Mouse (Mus musculus) midbrain, embryonic 11.5 days (tissue): ENCODE measurements around the gene Nfia. TPM values are rescaled to one million over a fixed set of nuclear protein-coding genes. Genes with fewer than 3 reads are reported as not detected.
A peak's percentile ranks its signal among the peaks of the same experiment; 100 is the strongest.

Source experiments
- ATAC-seq: fragments of 200-750 bp; cut with Nextera tagmentation; 2 replicates; pipeline ENCODE4 v1.8.0; 2017; ENCODE audit warnings: moderate TSS enrichment, moderate library complexity; ENCODE audit not compliant: low FRiP score
- DNase-seq: peaks from one replicate; pipeline ENCODE4 v3.0.0; 2015; ENCODE audit warnings: low spot score; ENCODE audit errors: missing footprints
- H3K27ac ChIP-seq: fragments of 300-500 bp; sonication (generic); 2 replicates; pipeline ENCODE4 v1.5.1; 2014; ENCODE audit warnings: low read depth, low read length
- H3K27me3 ChIP-seq: fragments of 300-500 bp; sonication (generic); 2 replicates; pipeline ENCODE4 v1.6.1; 2014; ENCODE audit warnings: mild to moderate bottlenecking, low read length, moderate library complexity, mixed read lengths; ENCODE audit not compliant: control insufficient read depth, insufficient read depth
- H3K36me3 ChIP-seq: fragments of 300-500 bp; sonication (generic); 2 replicates; pipeline ENCODE4 v1.6.1; 2014; ENCODE audit warnings: mild to moderate bottlenecking, low read length, moderate library complexity, mixed read lengths; ENCODE audit not compliant: control insufficient read depth, insufficient read depth
- H3K4me1 ChIP-seq: fragments of 300-500 bp; sonication (generic); 2 replicates; pipeline ENCODE4 v1.6.1; 2014; ENCODE audit warnings: low read length; ENCODE audit not compliant: control insufficient read depth, insufficient read depth
- H3K4me2 ChIP-seq: fragments of 300-500 bp; sonication (generic); 2 replicates; pipeline ENCODE4 v1.6.1; 2014; ENCODE audit warnings: mild to moderate bottlenecking, moderate library complexity
- H3K4me3 ChIP-seq: fragments of 300-500 bp; sonication (generic); 2 replicates; pipeline ENCODE4 v1.5.1; 2014; ENCODE audit warnings: low read depth, low read length
- H3K9ac ChIP-seq: fragments of 300-500 bp; sonication (generic); 2 replicates; pipeline ENCODE4 v1.6.1; 2014; ENCODE audit warnings: low read length
- H3K9me3 ChIP-seq: fragments of 300-500 bp; sonication (generic); 2 replicates; pipeline ENCODE4 v1.6.1; 2016; ENCODE audit warnings: low read length; ENCODE audit not compliant: control insufficient read depth
- WGBS: fragments of 180-500 bp; shearing (Covaris S2); extraction: QIAGEN DNeasy Blood & Tissue Kit; methylation state at CpG from one replicate; pipeline ENCODE4 v1.1.7; 2014; 5-methylcytosine and 5-hydroxymethylcytosine counted together
- polyA plus RNA-seq: library from polyadenylated mRNA; unstranded; fragments of >200 nt; fragmentation: Nextera tagmentation; extraction: Ambion mirVana; gene quantifications from 2 replicates; pipeline ENCODE4 v1.2.1, GENCODE M21; 2014

Gene Nfia
- polyA plus RNA-seq, 1 experiment from 2014 or later, result 14.1 TPM

- H3K36me3 ChIP-seq, result no peaks in the 10 kb centered on the region
- 88% methylated on average over 8 of the region's 8 CpGs for WGBS
- H3K27ac ChIP-seq, result no peak overlapping the region
- no peak overlapping the region for H3K4me2 ChIP-seq
- no peak for DNase-seq
- H3K9me3 ChIP-seq, result no peaks in the 10 kb centered on the region
- H3K4me1 ChIP-seq, result no peaks in the 10 kb centered on the region; the same call in 1 of the 2 replicates
- H3K9ac ChIP-seq, result no peak overlapping the region
- no peak for ATAC-seq
- no peak overlapping the region for H3K4me3 ChIP-seq
- no peaks in the 10 kb centered on the region for H3K27me3 ChIP-seq
These were observed 169.1 kb downstream of the Nfia start for GRCm38 (mm10) chr4:97941616-97942015.

- 87% methylated on average over 2 of the region's 2 CpGs for WGBS
These were observed 171.8 kb downstream of the Nfia start for GRCm38 (mm10) chr4:97944309-97944708.

GRCm38 (mm10) chr4:97947484-97947883 lies 174.9 kb downstream of the Nfia start:
- H3K4me1 ChIP-seq, result peaks cover 9% of the 10 kb centered on the region; the same call in 1 of the 2 replicates
- no peaks in the 10 kb centered on the region for H3K36me3 ChIP-seq
- ATAC-seq (peak; percentile 52), DNase-seq (no peak)
- H3K9me3 ChIP-seq, result no peaks in the 10 kb centered on the region
- H3K4me3 ChIP-seq, result no peak overlapping the region
- H3K4me2 ChIP-seq, result no peak overlapping the region
- no peak overlapping the region for H3K9ac ChIP-seq
- WGBS, result 65% methylated on average over 5 of the region's 5 CpGs
- peak overlapping the region; percentile 35; the same call in 1 of the 2 replicates for H3K27ac ChIP-seq
- H3K27me3 ChIP-seq, result no peaks in the 10 kb centered on the region

More at GRCm38 (mm10) chr4:97944309-97944708, 171.8 kb downstream of the Nfia start:
- Histone ChIP-seq H3K4me2 (no peak overlapping the region), H3K4me1 (peaks cover 9% of the 10 kb centered on the region; the same call in 1 of the 2 replicates), H3K27me3 (no peaks in the 10 kb centered on the region), H3K36me3 (no peaks in the 10 kb centered on the region), H3K9ac (no peak overlapping the region), H3K9me3 (no peaks in the 10 kb centered on the region), H3K4me3 (no peak overlapping the region), H3K27ac (no peak overlapping the region)
- DNase-seq, result no peak
- no peak for ATAC-seq

- Histone ChIP-seq H3K9ac (no peak overlapping the region), H3K4me1 (peaks cover 9% of the 10 kb centered on the region; the same call in 1 of the 2 replicates), H3K4me3 (no peak overlapping the region), H3K4me2 (no peak overlapping the region), H3K36me3 (no peaks in the 10 kb centered on the region), H3K27me3 (no peaks in the 10 kb centered on the region), H3K9me3 (no peaks in the 10 kb centered on the region), H3K27ac (no peak overlapping the region)
- WGBS, result 26% methylated on average over 8 of the region's 8 CpGs
- peak; percentile 75 for ATAC-seq
- peak; percentile 88 for DNase-seq
These were observed 175.7 kb downstream of the Nfia start for GRCm38 (mm10) chr4:97948250-97948649.

- Histone ChIP-seq H3K36me3 (no peaks in the 10 kb centered on the region), H3K9me3 (no peaks in the 10 kb centered on the region), H3K9ac (no peak overlapping the region), H3K4me2 (no peak overlapping the region), H3K27me3 (no peaks in the 10 kb centered on the region), H3K4me3 (no peak overlapping the region), H3K4me1 (peaks cover 9% of the 10 kb centered on the region; the same call in 1 of the 2 replicates), H3K27ac (no peak overlapping the region)
- DNase-seq (no peak), ATAC-seq (no peak)
- WGBS, result 88% methylated on average over 10 of the region's 10 CpGs
These were observed 178.0 kb downstream of the Nfia start for GRCm38 (mm10) chr4:97950341-97951071.

GRCm38 (mm10) chr4:97953886-97954285 lies 181.4 kb downstream of the Nfia start:
- WGBS, result 72% methylated on average over 11 of the region's 11 CpGs
- DNase-seq (no peak), ATAC-seq (no peak)
- Histone ChIP-seq H3K4me1 (no peaks in the 10 kb centered on the region), H3K36me3 (no peaks in the 10 kb centered on the region), H3K4me3 (no peak overlapping the region), H3K27ac (no peak overlapping the region), H3K4me2 (no peak overlapping the region), H3K27me3 (no peaks in the 10 kb centered on the region), H3K9ac (no peak overlapping the region), H3K9me3 (no peaks in the 10 kb centered on the region)

- Histone ChIP-seq H3K4me3 (no peak overlapping the region), H3K27ac (no peak overlapping the region), H3K36me3 (no peaks in the 10 kb centered on the region), H3K9ac (no peak overlapping the region), H3K27me3 (no peaks in the 10 kb centered on the region), H3K4me1 (no peaks in the 10 kb centered on the region), H3K9me3 (no peaks in the 10 kb centered on the region), H3K4me2 (no peak overlapping the region)
- no peak for ATAC-seq
- WGBS, result 90% methylated on average over 5 of the region's 5 CpGs
- no peak for DNase-seq
These were observed 185.6 kb downstream of the Nfia start for GRCm38 (mm10) chr4:97958121-97958520.

- 80% methylated on average over 7 of the region's 7 CpGs for WGBS
- ATAC-seq, result no peak
These were observed 190.3 kb downstream of the Nfia start for GRCm38 (mm10) chr4:97962856-97963255.

GRCm38 (mm10) chr4:97963951-97964350 lies 191.4 kb downstream of the Nfia start:
- ATAC-seq (no peak), DNase-seq (no peak)
- H3K9me3 ChIP-seq, result no peaks in the 10 kb centered on the region
- no peak overlapping the region for H3K4me2 ChIP-seq
- H3K27me3 ChIP-seq, result no peaks in the 10 kb centered on the region
- H3K4me1 ChIP-seq, result no peaks in the 10 kb centered on the region
- H3K4me3 ChIP-seq, result no peak overlapping the region
- WGBS, result 69% methylated on average over 1 of the region's 1 CpGs
- no peaks in the 10 kb centered on the region for H3K36me3 ChIP-seq
- H3K9ac ChIP-seq, result no peak overlapping the region
- no peak overlapping the region for H3K27ac ChIP-seq

More at GRCm38 (mm10) chr4:97962856-97963255, 190.3 kb downstream of the Nfia start:
- Histone ChIP-seq H3K27ac (no peak overlapping the region), H3K4me2 (no peak overlapping the region), H3K4me3 (no peak overlapping the region), H3K36me3 (no peaks in the 10 kb centered on the region), H3K27me3 (no peaks in the 10 kb centered on the region), H3K9ac (no peak overlapping the region), H3K9me3 (no peaks in the 10 kb centered on the region), H3K4me1 (no peaks in the 10 kb centered on the region)
- no peak for DNase-seq
